Mouse (Mus musculus): ENCODE measurements around the gene Naip1. TPM values are rescaled to one million over a fixed set of nuclear protein-coding genes. Genes with fewer than 3 reads are reported as not detected.

Naip1 gene
- polyA plus RNA-seq, 1 experiment from 2014 or later, result not detected

DNA sequence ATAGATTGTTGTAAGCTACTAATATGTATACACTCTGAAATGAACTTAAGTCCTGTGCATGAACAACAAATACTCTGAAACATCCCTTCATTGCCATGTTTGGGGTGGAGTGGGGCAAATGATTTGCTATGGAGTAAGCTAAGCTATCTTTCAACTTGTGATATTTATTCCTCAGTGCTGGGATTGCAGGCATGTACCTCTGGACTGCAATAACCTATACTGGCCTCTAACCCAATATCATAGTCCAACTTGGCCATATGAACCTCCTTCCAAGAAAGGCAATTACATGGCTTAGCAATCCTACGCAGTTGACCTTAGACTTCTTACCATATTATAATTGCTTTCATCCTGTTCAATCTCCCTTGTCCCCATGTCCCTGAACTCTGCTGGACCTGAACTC is 82.1 kb downstream of the Naip1 start:
- ATAC-seq (ENCODE audit: low read depth) (no peak), DNase-seq (no peak)
- Histone ChIP-seq H3K36me3 (no peaks in the 10 kb centered on the region), H3K27ac (no peak overlapping the region), H3K4me2 (no peak overlapping the region), H3K4me3 (replicated peaks) (no peak overlapping the region), H3K9ac (no peak overlapping the region), H3K27me3 (no peaks in the 10 kb centered on the region), H3K4me1 (replicated peaks) (no peaks in the 10 kb centered on the region), H3K9me3 (replicated peaks) (no peaks in the 10 kb centered on the region)
- WGBS (ENCODE audit: insufficient replicate concordance), result 76% methylated on average over 1 of the region's 1 CpGs

Other genes with a start within 250 kb of the Naip1 start
- 0.27 and 0.44 TPM in 2 replicates for gene Naip5, start 206.5 kb downstream of the Naip1 start, polyA plus RNA-seq (2015; fragmentation: Nextera tagmentation; extraction: Ambion mirVana)
- 0.23 TPM in 2 replicates for gene Naip6, start 135.2 kb downstream of the Naip1 start, polyA plus RNA-seq (2015; fragmentation: Nextera tagmentation; extraction: Ambion mirVana)
- gene Gtf2h2, start 39.7 kb upstream of the Naip1 start, polyA plus RNA-seq (2015; fragmentation: Nextera tagmentation; extraction: Ambion mirVana), result 42.5 and 47.7 TPM in 2 replicates
- gene Ocln, start 99.8 kb upstream of the Naip1 start, polyA plus RNA-seq (2015; fragmentation: Nextera tagmentation; extraction: Ambion mirVana), result 5.3 and 6.4 TPM in 2 replicates
- gene Marveld2, start 164.1 kb upstream of the Naip1 start, polyA plus RNA-seq (2015; fragmentation: Nextera tagmentation; extraction: Ambion mirVana), result 6.0 and 6.4 TPM in 2 replicates
- gene Ak6, start 198.1 kb upstream of the Naip1 start, polyA plus RNA-seq (2015; fragmentation: Nextera tagmentation; extraction: Ambion mirVana), result 219 and 231 TPM in 2 replicates
- gene Rad17, start 198.2 kb upstream of the Naip1 start, polyA plus RNA-seq (2015; fragmentation: Nextera tagmentation; extraction: Ambion mirVana), result 15.2 and 18.6 TPM in 2 replicates
- gene Taf9, start 198.7 kb upstream of the Naip1 start, polyA plus RNA-seq (2015; fragmentation: Nextera tagmentation; extraction: Ambion mirVana), result 15.9 and 16.8 TPM in 2 replicates
- gene Ccdc125, start 216.8 kb upstream of the Naip1 start, polyA plus RNA-seq (2015; fragmentation: Nextera tagmentation; extraction: Ambion mirVana), result 5.3 and 6.0 TPM in 2 replicates